Mouse (Mus musculus): ENCODE measurements around the gene Slc9a8. TPM values are rescaled to one million over a fixed set of nuclear protein-coding genes. Genes with fewer than 3 reads are reported as not detected.

The Slc9a8 gene
- total RNA-seq, 2 experiments from 2014 or later: 21.8 to 22.8 TPM

GRCm38 (mm10) chr2:167443411-167444193 lies 22.1 kb downstream of the Slc9a8 start:
- DNase-seq: no peak
- intact Hi-C loops (cut with DNase I): no loop called here

- intact Hi-C loops (cut with DNase I): no loop called here
- no peak for DNase-seq
These were observed 24.6 kb downstream of the Slc9a8 start for GRCm38 (mm10) chr2:167445911-167446780.

GRCm38 (mm10) chr2:167447207-167447606 lies 25.7 kb downstream of the Slc9a8 start:
- no peak for DNase-seq
- intact Hi-C loops (cut with DNase I): no loop called here

GRCm38 (mm10) chr2:167447629-167448028 lies 26.1 kb downstream of the Slc9a8 start:
- intact Hi-C loops (cut with DNase I): no loop called here
- no peak for DNase-seq

GRCm38 (mm10) chr2:167449331-167450275 lies 28.1 kb downstream of the Slc9a8 start:
- DNase-seq: no peak
- intact Hi-C loops (cut with DNase I): no loop called here

- no peak for DNase-seq
- intact Hi-C loops (cut with DNase I): no loop called here
These were observed 29.1 kb downstream of the Slc9a8 start for GRCm38 (mm10) chr2:167450647-167451046.

GRCm38 (mm10) chr2:167453814-167454213 lies 32.3 kb downstream of the Slc9a8 start:
- intact Hi-C loops (cut with DNase I): loop anchor here (2.0 kb wide), 1 partner anchor 23 kb away; no protein-coding TSS in a partner anchor

GRCm38 (mm10) chr2:167456361-167457020 lies 35.0 kb downstream of the Slc9a8 start:
- intact Hi-C loops (cut with DNase I): loop anchor here (5.0 kb wide), 1 partner anchor 234 kb away; no protein-coding TSS in a partner anchor
- no peak for DNase-seq

More at GRCm38 (mm10) chr2:167453814-167454213, 32.3 kb downstream of the Slc9a8 start:
- DNase-seq: no peak

GRCm38 (mm10) chr2:167457213-167457612 lies 35.7 kb downstream of the Slc9a8 start:
- intact Hi-C loops (cut with DNase I): loop anchor here (5.0 kb wide), 1 partner anchor 235 kb away; no protein-coding TSS in a partner anchor
- no peak for DNase-seq

GRCm38 (mm10) chr2:167458548-167458947 lies 37.0 kb downstream of the Slc9a8 start:
- no peak for DNase-seq
- intact Hi-C loops (cut with DNase I): loop anchor here (5.0 kb wide), 1 partner anchor 236 kb away; no protein-coding TSS in a partner anchor

- DNase-seq: no peak
- intact Hi-C loops (cut with DNase I): loop anchor here (5.0 kb wide), 1 partner anchor 237 kb away; no protein-coding TSS in a partner anchor
These were observed 37.8 kb downstream of the Slc9a8 start for GRCm38 (mm10) chr2:167459071-167459865.

GRCm38 (mm10) chr2:167462954-167463353 lies 41.4 kb downstream of the Slc9a8 start:
- intact Hi-C loops (cut with DNase I): loop anchor here (5.0 kb wide), 3 partner anchors 41 to 186 kb away; partner anchors contain the start of gene Slc9a8
- DNase-seq: peak in 1 of 2 experiments; percentile 71

GRCm38 (mm10) chr2:167463802-167464201 lies 42.3 kb downstream of the Slc9a8 start:
- DNase-seq: no peak
- intact Hi-C loops (cut with DNase I): loop anchor here (5.0 kb wide), 3 partner anchors 42 to 187 kb away; partner anchors contain the start of gene Slc9a8

GRCm38 (mm10) chr2:167465951-167466350 lies 44.4 kb downstream of the Slc9a8 start:
- intact Hi-C loops (cut with DNase I): no loop called here
- no peak for DNase-seq

- intact Hi-C loops (cut with DNase I): no loop called here
These were observed 45.7 kb downstream of the Slc9a8 start for GRCm38 (mm10) chr2:167467214-167467613.

GRCm38 (mm10) chr2:167468444-167468843 lies 46.9 kb downstream of the Slc9a8 start:
- intact Hi-C loops (cut with DNase I): no loop called here
- DNase-seq: no peak

More at GRCm38 (mm10) chr2:167467214-167467613, 45.7 kb downstream of the Slc9a8 start:
- no peak for DNase-seq

GRCm38 (mm10) chr2:167470611-167471010 lies 49.1 kb downstream of the Slc9a8 start:
- DNase-seq: no peak
- intact Hi-C loops (cut with DNase I): no loop called here

GRCm38 (mm10) chr2:167471585-167471984 lies 50.1 kb downstream of the Slc9a8 start:
- intact Hi-C loops (cut with DNase I): no loop called here
- DNase-seq: no peak
